Mouse (Mus musculus) testis, adult 10 weeks (tissue): ENCODE results near the gene Coq10b. TPM values are rescaled to one million over a fixed set of nuclear protein-coding genes. Genes with fewer than 3 reads are reported as not detected.

Experiments used
- polyA plus RNA-seq: library from polyadenylated mRNA; stranded (reverse); fragments of 350-450 nt; fragmentation: Illumina TruSeq; extraction: RNeasy Lipid Tissue Mini Kit (QIAGEN cat#74804); gene quantifications from one replicate; pipeline ENCODE4 v1.2.3, GENCODE M21; 2014; ENCODE audit warnings: low read depth, low replicate concordance

The Coq10b gene
- polyA plus RNA-seq: 117 TPM

DNA sequence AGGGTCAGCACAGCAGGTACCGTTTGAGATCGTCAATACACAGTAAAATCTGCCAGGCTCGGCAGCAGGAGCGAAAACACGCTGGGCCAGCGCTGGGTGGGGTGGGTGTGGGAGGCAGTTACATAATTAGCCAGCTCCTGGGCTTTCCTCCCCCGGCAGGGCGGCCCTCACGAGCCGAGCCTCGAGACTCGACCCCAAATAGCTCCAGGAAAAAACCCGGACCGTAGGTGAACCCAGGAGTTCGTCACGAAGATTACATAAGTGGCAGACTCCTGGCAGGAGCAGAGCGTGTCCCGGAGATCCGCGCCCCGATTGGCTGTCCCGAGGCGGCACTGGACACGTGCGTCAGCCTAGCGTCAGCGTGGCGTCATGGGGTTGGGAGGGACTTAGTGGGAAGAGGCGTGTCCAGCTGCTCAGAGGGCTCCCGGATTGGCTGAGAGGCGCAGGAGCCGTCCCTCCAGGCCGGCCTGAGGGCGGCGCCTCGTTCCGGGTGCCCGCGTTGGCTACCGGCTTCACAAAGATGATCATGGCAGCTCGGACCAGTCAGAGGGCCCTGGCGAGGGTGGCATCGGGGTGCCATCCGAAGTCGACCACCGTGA lies at the start of gene Coq10b:
TSS of gene Coq10b (plus strand) at position 416 of the 599 bp plus-strand sequence.

DNA sequence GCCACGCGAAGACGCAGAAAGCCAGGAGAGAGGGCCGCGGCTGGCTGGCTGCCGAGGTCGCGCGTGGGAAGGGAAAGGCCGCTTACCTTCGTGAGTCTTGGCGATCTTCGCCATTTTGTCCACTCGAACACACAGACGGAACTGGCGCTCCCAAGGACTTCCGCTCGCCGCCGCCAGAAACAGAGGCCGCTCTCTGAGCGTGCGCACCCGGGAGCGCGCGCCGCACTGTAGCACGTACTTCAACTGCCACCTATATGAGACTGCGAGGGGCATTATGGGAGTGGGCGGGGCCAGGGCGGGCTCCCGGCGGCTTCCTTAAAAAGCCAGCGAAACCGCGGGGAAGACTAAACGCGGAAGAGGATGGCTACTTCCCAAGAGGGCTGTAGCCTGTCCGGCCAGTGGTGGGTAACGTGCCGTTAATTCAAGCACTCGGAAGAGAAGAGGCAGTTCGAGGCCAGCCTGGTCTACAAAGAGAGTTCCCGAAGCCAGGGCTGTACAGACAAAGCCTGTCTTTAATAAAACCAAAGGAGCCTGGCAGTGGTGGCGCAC lies 25.2 kb upstream of the Coq10b start, which contains the start of gene Sf3b1:
TSS of gene Sf3b1 (minus strand) at position 229 of the 549 bp plus-strand sequence.

DNA sequence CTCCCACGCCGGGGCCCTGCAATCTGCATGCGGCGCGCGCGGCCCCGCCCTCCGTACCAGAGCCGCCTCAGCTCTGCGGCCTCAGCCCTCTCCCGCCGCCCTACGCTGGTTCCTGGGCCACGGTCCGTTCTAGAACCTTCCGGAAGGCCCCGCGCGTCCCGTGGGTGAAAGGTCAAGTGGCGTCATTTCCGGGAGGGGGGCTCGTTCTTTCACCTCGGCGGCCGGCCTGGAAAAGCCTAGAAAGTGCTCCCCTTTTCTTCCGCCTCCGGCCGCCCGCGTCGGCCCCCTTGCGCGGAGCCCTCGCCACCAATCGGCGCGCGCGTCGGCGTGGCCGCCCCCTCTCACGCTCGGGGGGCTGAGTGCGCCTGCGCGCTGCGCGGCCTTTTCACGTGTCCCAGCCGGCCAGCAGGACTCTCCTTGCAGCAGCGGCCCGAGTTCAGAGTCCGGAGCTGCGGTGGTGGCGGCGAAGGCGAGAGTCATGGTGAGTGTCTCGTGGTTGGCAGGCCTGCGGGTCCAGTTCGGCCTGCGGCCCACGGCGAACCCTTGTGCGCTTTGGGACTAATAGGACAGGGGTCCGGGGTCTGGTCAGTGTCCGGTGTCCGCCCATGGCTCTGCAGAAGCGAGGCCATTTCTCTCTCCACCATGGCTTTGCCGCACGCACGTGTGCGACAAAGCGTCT lies 35.5 kb downstream of the Coq10b start, which contains the start of the genes Hspe1 and Hspd1:
TSS of gene Hspe1 (plus strand) at position 201 of the 679 bp plus-strand sequence.
TSS of gene Hspd1 (minus strand) at position 312 of the 679 bp plus-strand sequence.

Other genes with a start within 250 kb of the Coq10b start
- 13.8 TPM for gene Ankrd44, start 126.4 kb upstream of the Coq10b start, polyA plus RNA-seq
- gene Sf3b1, start 25.3 kb upstream of the Coq10b start, polyA plus RNA-seq: 186 TPM
- 68.7 TPM for gene Hspe1, start 35.4 kb downstream of the Coq10b start, polyA plus RNA-seq
- gene Hspd1, start 35.5 kb downstream of the Coq10b start, polyA plus RNA-seq: 96.7 TPM
- gene Mob4, start 78.5 kb downstream of the Coq10b start, polyA plus RNA-seq: 38.5 TPM
- 9.1 TPM for gene Rftn2, start 174.0 kb downstream of the Coq10b start, polyA plus RNA-seq
- gene Mars2, start 184.4 kb downstream of the Coq10b start, polyA plus RNA-seq: 2.4 TPM